Mouse (Mus musculus) embryonic facial prominence, embryonic 11.5 days (tissue): ENCODE data around the gene Cacng4. TPM values are rescaled to one million over a fixed set of nuclear protein-coding genes. Genes with fewer than 3 reads are reported as not detected.

ENCODE experiments used
- ATAC-seq: fragments of 200-750 bp; cut with Nextera tagmentation; replicated peaks from 2 replicates; pipeline ENCODE4 v1.8.0; 2017; ENCODE audit warnings: low read depth; ENCODE audit not compliant: insufficient number of reproducible peaks, low FRiP score, low TSS enrichment
- DNase-seq: peaks from one replicate; pipeline ENCODE4 v3.0.0-alpha.2; 2015; ENCODE audit warnings: low spot score
- H3K27ac ChIP-seq: fragments of 300-500 bp; sonication (generic); replicated peaks from 2 replicates; pipeline ENCODE4 v1.5.1; 2014; ENCODE audit warnings: mild to moderate bottlenecking, low read depth, low read length, control low read depth
- H3K27me3 ChIP-seq: fragments of 300-500 bp; sonication (generic); 2 replicates; pipeline ENCODE4 v1.6.1; 2014; ENCODE audit warnings: mild to moderate bottlenecking, low read length, moderate library complexity, mixed read lengths; ENCODE audit not compliant: control insufficient read depth, insufficient read depth
- H3K36me3 ChIP-seq: fragments of 300-500 bp; sonication (generic); replicated peaks from 2 replicates; pipeline ENCODE4 v1.6.1; 2014; ENCODE audit warnings: low read depth, mild to moderate bottlenecking, low read length, moderate library complexity, mixed read lengths; ENCODE audit not compliant: control insufficient read depth, insufficient read depth
- H3K4me1 ChIP-seq: fragments of 300-500 bp; sonication (generic); 2 replicates; pipeline ENCODE4 v1.6.1; 2014; ENCODE audit warnings: low read length, mixed read lengths; ENCODE audit not compliant: control insufficient read depth, insufficient read depth
- H3K4me2 ChIP-seq: fragments of 300-500 bp; sonication (generic); 2 replicates; pipeline ENCODE4 v1.6.1; 2014; ENCODE audit warnings: low read depth, mild to moderate bottlenecking, control low read depth, low read length, moderate library complexity
- H3K4me3 ChIP-seq: fragments of 300-500 bp; sonication (generic); 2 replicates; pipeline ENCODE4 v1.5.1; 2014; ENCODE audit warnings: low read depth, low read length, control low read depth
- H3K9ac ChIP-seq: fragments of 300-500 bp; sonication (generic); replicated peaks from 2 replicates; pipeline ENCODE4 v1.6.1; 2014; ENCODE audit warnings: mild to moderate bottlenecking, control low read depth, low read length
- H3K9me3 ChIP-seq: fragments of 300-500 bp; sonication (generic); replicated peaks from 2 replicates; pipeline ENCODE4 v1.6.1; 2016; ENCODE audit warnings: mild to moderate bottlenecking, low read length, inconsistent platforms, mixed read lengths; ENCODE audit not compliant: control insufficient read depth
- whole genome bisulfite sequencing: fragments of 180-500 bp; shearing (Covaris S2); extraction: QIAGEN DNeasy Blood & Tissue Kit; methylation state at CpG from one replicate; pipeline ENCODE4 v1.1.7; 2014; 5-methylcytosine and 5-hydroxymethylcytosine counted together
- polyA plus RNA-seq: library from polyadenylated mRNA; unstranded; fragments of >200 nt; fragmentation: Nextera tagmentation; extraction: Ambion mirVana; gene quantifications from 2 replicates; pipeline ENCODE4 v1.2.1, GENCODE M21; 2014

Cacng4 gene
- polyA plus RNA-seq, 1 experiment from 2014 or later: 8.3 TPM

- Histone ChIP-seq H3K4me1 (no peaks in the 10 kb centered on the region), H3K27ac (no peak overlapping the region)
Observed at GRCm38 (mm10) chr11:107707897-107708610, 86.3 kb downstream of the Cacng4 start.

GRCm38 (mm10) chr11:107705476-107706074 lies 88.8 kb downstream of the Cacng4 start:
- no peaks in the 10 kb centered on the region for H3K36me3 ChIP-seq
- no peak overlapping the region for H3K4me3 ChIP-seq
- H3K9me3 ChIP-seq: no peaks in the 10 kb centered on the region
- H3K4me2 ChIP-seq: no peak overlapping the region
- ATAC-seq (no peak), DNase-seq (no peak)
- no peaks in the 10 kb centered on the region for H3K27me3 ChIP-seq
- H3K9ac ChIP-seq: no peak overlapping the region
- 70% methylated on average over 11 of the region's 11 CpGs for WGBS
- H3K4me1 ChIP-seq: no peaks in the 10 kb centered on the region
- no peak overlapping the region for H3K27ac ChIP-seq

More at GRCm38 (mm10) chr11:107707897-107708610, 86.3 kb downstream of the Cacng4 start:
- no peaks in the 10 kb centered on the region for H3K9me3 ChIP-seq
- WGBS: 53% methylated on average over 20 of the region's 20 CpGs
- no peak overlapping the region for H3K9ac ChIP-seq
- no peak overlapping the region for H3K4me2 ChIP-seq
- no peaks in the 10 kb centered on the region for H3K27me3 ChIP-seq
- no peaks in the 10 kb centered on the region for H3K36me3 ChIP-seq
- ATAC-seq (no peak), DNase-seq (peak; percentile 6)
- no peak overlapping the region for H3K4me3 ChIP-seq

DNA sequence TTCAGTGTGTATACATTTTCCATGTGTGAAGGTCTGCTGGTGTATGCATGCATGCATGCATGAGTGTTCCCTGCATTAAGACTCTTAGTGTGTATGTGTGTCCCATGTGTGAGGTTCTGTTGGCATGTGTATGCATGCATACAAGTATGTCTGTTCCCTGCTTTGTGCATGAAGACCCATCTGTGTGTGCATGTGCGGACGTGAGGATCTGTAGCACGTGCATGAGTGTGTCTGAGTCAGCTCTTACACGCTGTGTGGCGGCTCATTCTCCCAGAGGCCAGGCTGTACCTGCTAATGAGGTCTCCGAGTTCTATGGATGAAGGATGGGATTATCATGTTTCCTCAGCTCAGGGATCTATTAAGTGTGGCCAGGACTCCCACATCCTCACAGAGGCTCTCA lies 89.3 kb downstream of the Cacng4 start:
- H3K4me1 ChIP-seq: no peaks in the 10 kb centered on the region

DNA sequence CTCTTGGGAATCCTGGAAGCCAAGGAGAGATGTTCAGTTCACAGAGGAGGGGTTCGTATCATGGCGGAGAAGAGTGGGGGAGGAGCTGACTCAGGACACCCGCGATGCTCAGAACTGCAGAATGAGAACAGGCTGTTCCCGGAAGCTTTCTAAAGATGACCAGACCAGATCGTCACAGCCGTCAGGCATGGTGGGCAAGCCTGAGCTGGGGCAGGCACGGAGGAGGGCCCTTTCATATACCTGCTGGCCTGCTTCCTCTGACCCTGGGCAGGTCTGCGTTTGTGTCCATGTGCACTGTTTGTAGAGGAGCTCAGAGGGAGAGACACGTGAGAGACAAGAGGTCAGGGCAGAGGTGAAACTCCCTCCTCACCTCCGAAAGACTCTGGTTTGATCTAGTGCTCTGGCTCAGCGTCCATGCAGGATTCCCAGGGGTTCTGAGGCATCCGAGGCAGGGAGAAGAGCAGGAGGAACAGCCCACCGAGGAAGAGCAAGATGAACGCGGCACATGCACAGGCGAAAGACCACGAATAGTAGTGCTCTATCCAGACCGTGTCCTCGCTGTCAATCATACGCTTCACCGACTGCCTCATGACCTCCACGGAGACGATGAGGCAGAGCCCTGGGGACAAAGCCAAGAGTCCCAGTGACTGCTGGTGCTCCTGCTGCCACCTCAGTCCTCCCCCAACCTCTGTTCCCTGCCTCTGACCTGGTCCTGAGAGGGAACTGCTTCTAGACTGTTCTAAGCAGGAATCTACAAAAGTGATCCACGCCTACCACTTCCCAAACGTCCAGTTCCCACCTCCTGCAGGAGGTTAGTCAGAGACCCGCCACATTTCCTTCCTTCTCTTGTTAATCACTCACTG lies 90.9 kb downstream of the Cacng4 start:
- Histone ChIP-seq H3K27me3 (no peaks in the 10 kb centered on the region), H3K4me2 (no peak overlapping the region), H3K9ac (no peak overlapping the region), H3K4me1 (no peaks in the 10 kb centered on the region), H3K27ac (no peak overlapping the region), H3K4me3 (no peak overlapping the region), H3K9me3 (no peaks in the 10 kb centered on the region), H3K36me3 (no peaks in the 10 kb centered on the region)
- ATAC-seq (no peak), DNase-seq (peak; percentile 9)
- 48% methylated on average over 27 of the region's 27 CpGs for WGBS

More for the DNA sequence above, 89.3 kb downstream of the Cacng4 start:
- H3K4me2 ChIP-seq: no peak overlapping the region
- ATAC-seq (no peak), DNase-seq (no peak)
- no peak overlapping the region for H3K9ac ChIP-seq
- WGBS: 81% methylated on average over 6 of the region's 6 CpGs
- no peaks in the 10 kb centered on the region for H3K9me3 ChIP-seq
- no peak overlapping the region for H3K27ac ChIP-seq
- H3K36me3 ChIP-seq: no peaks in the 10 kb centered on the region
- no peak overlapping the region for H3K4me3 ChIP-seq
- no peaks in the 10 kb centered on the region for H3K27me3 ChIP-seq

GRCm38 (mm10) chr11:107699967-107700366 lies 94.4 kb downstream of the Cacng4 start:
- Histone ChIP-seq H3K9me3 (no peaks in the 10 kb centered on the region), H3K27ac (no peak overlapping the region), H3K4me3 (no peak overlapping the region), H3K4me1 (no peaks in the 10 kb centered on the region), H3K4me2 (no peak overlapping the region), H3K27me3 (no peaks in the 10 kb centered on the region), H3K9ac (no peak overlapping the region), H3K36me3 (no peaks in the 10 kb centered on the region)
- DNase-seq (no peak), ATAC-seq (no peak)
- WGBS: 95% methylated on average over 4 of the region's 4 CpGs

GRCm38 (mm10) chr11:107693338-107693737 lies 101.0 kb downstream of the Cacng4 start:
- no peak for ATAC-seq
- Histone ChIP-seq H3K9ac (no peak overlapping the region), H3K4me3 (no peak overlapping the region), H3K36me3 (no peaks in the 10 kb centered on the region; the same call in 1 of the 2 replicates), H3K4me1 (no peaks in the 10 kb centered on the region), H3K9me3 (no peaks in the 10 kb centered on the region), H3K27me3 (no peaks in the 10 kb centered on the region), H3K4me2 (no peak overlapping the region), H3K27ac (no peak overlapping the region)
- WGBS: 87% methylated on average over 6 of the region's 6 CpGs
- no peak for DNase-seq

- Histone ChIP-seq H3K9ac (no peak overlapping the region), H3K4me3 (no peak overlapping the region), H3K36me3 (no peaks in the 10 kb centered on the region; the same call in 1 of the 2 replicates), H3K4me2 (no peak overlapping the region), H3K27ac (no peak overlapping the region), H3K9me3 (no peaks in the 10 kb centered on the region), H3K4me1 (no peaks in the 10 kb centered on the region), H3K27me3 (no peaks in the 10 kb centered on the region)
- DNase-seq: no peak
- 90% methylated on average over 8 of the region's 8 CpGs for WGBS
- no peak for ATAC-seq
Observed at GRCm38 (mm10) chr11:107691569-107691968, 102.8 kb downstream of the Cacng4 start.
